Mouse (Mus musculus) ZHBTc4 (cell line): Measurements from ENCODE around the gene Uckl1.
A peak's percentile ranks its signal among the peaks of the same experiment; 100 is the strongest.

Experiments
- DNase-seq: peaks from one replicate; pipeline ENCODE4 v3.0.0-alpha.2; 2011; ENCODE audit warnings: low read depth, low spot score

The Uckl1 gene

GRCm38 (mm10) chr2:181572921-181573920, 11.5 kb downstream of the Uckl1 start:
- DNase-seq: no peak

DNA sequence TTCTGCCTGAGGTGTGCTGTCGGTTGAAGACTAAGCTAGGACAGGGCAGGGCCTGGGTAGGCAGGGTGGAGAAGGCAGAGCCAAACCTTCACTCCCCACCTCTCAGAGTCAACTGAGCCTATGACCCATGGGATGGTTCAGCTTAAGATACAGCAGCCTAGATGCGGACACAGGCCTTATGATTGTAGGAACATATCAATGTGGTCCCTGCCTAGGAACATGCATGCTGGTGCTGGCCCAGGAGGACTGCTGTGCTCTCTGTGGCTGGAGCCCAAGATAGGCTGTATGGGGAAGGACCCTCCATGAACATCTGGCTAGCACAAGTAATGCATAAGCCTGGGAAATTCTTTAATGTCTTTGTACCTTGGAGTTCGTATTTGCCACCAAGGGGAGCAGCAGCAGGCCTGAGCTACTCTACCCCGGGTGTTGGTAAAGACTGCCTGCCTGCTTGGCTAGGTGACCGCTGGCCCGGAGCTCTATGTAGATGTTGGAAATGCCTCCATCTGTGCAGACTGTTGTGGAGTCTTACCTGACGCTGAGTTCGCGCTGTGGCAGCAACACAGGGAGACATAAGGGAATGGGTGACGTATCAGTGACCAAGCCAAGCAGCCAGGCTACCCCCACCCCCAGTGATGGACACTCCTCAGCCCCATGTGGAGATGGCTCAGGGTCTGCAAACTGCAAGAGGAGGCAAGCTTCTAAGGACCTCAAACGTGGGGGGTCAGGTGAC, 12.6 kb downstream of the Uckl1 start:
- no peak for DNase-seq

DNA sequence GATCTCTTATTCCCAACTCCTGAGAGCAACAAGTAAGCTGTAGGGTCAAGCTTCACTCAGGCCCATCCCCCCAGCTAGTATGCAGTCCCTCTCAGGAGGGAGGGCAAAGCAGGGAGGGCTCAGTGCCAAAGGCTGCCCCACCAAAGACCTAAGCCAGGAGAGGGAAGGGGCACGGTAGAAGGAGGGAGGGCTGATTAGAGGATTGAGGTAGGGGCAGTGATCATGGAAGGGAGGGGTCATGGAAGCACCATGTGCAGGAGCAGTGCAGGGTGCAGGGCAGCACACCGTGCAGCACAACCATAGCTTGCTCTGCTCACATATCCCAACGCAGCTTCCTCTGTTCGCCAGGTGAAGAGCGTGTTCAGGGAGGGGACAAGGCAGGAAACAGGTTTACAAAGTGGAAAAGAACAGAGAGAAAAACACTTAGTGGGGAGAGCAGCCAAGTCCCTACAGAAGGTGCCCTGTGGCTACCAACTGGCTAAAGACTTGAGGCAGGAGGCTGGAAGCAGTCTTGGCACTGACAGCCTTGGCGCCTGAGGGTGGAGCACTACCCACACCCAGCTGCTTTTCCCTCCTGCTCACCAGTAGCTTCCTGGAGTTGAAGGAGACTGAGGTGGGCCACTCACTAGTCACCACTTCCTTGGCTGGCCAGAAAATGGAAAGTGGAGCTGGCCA, 13.6 kb downstream of the Uckl1 start:
- no peak for DNase-seq

GRCm38 (mm10) chr2:181570375-181570774, 14.3 kb downstream of the Uckl1 start:
- DNase-seq: no peak

GRCm38 (mm10) chr2:181569856-181570255, 14.8 kb downstream of the Uckl1 start:
- no peak for DNase-seq

DNA sequence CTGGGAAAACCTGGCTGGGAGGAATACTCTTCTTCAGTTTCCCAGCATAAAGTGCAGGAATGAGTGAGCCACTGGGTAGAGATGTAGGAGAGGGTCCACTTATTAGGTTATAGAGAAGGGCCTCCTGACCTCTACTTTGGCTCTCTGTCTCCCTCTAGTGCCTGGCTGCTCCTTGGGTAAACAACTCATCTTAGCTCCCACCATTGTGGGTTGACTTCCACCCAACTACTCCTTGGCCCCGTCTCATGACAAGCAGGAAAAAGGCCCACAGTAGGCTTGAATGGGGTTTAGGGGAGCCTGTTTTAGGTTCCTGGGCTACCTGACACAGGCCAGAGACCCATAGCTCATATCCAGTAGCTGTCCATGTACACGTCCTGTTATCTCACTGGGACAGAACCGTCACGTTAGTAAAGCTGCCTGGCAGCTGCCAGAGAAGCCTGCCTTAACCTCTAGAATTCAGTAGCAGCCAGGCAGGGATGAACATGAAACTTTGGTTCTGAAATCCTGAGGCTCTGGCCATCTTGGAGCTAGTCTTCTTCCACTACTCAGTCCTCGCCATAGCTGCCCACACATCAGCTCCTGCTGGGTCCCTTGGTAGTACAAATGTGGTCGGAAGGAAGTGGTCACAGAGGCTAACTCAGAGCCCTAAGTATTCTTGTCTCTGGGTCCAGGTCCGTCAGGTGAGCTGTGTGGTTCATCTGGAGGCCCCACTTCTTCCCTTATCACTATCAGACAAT, 16.3 kb downstream of the Uckl1 start:
- DNase-seq: peak; percentile 60

GRCm38 (mm10) chr2:181567338-181567737, 17.4 kb downstream of the Uckl1 start:
- DNase-seq: no peak

DNA sequence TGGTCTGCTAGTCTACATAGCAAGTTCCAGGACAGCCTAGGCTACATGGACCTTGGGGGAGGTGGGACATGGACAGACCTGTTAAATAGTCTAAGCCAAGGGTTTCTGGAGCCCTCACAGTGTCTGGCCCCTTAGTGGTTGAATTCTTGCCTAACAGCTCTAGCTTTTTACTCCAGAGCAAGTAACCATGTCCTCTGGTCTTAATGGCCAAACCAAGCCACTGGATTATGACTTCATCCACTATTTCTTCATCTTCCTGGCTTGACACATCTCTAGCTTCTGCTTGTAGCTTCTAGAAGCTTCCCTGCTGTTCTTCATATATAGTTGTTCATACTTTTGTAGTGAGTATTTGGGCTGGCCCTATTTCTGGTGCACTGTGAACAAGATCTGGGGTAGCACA, 30.9 kb downstream of the Uckl1 start:
- no peak for DNase-seq

DNA sequence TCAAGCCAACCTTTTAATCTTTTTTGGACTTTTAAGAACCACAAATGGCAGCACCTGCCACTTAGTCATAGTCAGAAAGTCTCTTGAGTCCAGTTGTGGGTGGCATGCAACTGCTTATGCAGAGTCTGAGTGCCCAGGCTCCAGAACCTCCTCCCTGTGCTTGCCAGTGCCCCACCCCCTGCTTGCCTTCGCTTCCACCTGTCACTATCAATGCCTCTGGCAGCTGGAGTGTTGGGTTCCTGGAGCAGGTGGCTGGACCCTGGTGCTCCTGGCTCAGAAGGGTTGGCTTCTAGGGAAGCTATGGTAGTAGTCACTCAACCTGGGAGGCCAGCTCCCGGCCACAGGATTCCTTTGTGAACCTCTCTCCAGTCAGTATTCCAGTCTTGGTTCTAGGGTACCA, 34.5 kb downstream of the Uckl1 start:
- DNase-seq: no peak

DNA sequence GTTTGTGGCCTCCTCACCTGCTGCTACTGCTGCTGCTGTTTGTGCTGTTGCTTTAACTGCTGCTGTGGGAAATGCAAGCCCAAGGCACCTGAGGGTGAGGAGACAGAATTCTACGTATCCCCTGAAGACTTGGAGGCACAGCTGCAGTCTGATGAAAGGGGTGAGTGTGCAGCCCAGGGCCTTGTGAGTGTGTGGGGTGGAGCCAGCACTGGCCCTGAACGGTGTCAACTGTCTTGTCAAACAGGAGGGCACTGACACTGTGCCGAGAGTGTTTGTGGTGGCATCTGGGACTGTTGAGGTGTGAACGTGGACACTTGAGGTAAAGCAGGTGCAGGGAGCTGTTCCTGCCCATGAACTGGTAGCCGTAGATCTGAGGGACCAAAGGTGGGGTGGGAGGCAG, 36.0 kb downstream of the Uckl1 start:
- no peak for DNase-seq

GRCm38 (mm10) chr2:181548227-181548626, 36.5 kb downstream of the Uckl1 start:
- DNase-seq: no peak

DNA sequence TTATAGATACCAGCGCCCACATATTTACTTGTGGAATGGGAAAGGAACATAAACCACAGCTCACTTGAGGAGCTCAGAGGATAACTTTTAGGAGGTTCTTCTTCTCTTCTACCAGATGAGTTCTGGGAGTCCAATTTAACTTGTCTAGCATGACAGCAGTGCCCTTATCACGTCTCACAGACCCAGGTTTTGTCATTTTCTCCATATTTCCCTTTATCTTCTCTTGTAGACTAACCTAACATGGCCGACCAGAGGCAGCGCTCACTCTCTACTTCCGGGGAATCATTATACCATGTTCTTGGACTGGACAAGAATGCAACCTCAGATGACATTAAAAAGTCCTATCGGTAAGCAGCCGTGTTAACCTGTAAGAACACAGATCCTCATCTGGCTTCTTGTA, 38.5 kb downstream of the Uckl1 start:
- DNase-seq: no peak

DNA sequence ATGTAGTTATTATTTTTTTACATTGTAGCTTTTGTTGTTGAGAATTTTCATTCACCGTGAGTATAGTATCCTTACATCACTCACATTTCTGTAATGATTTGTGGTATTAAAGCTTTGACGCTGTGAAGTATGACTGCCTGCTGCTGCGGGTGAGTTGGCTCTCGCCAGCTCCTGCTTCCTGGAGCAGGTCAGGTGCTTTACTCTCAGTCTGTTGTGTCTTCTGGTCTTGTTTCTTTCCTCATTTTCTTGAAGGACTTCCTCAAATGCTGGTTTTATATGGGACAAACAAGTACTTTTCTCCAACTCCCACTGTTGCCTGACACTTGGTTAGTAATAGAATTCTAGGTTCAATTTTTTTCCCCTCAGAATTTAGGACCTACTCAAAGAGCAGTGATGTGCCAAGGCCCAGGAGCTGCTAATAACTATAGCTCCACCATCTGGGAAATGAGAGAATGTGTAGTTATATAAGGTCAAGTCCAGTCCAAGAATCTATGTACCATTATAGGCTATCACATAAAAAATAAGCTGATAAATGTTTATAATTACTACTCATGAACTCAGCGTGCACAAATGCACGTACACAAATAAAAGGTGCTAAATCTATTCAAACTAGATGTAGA, 42.8 kb downstream of the Uckl1 start:
- no peak for DNase-seq

- peak; percentile 67 for DNase-seq
Observed at GRCm38 (mm10) chr2:181537444-181538047, 47.1 kb downstream of the Uckl1 start.

GRCm38 (mm10) chr2:181536410-181536809, 48.3 kb downstream of the Uckl1 start:
- DNase-seq: no peak

- DNase-seq: no peak
Observed at GRCm38 (mm10) chr2:181532589-181532988, 52.1 kb downstream of the Uckl1 start.

DNA sequence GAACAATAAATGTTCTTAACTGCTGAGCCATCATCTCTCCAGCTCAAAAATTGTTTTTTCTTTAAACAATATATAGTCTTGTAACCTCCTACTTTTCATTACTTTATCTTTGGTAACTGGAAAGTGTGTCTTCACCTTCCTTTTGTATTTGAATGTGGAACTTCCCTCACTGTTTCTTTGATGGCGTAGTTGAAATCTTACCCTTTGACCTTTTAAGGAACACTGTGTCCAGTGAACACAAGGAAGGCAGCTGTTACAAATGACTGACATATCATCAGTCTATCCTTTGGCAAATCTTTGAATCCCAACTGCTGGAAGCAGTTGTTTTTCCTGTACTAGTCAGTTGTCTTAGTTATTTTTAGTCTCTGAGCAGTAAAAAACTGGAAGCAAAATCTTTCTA, 55.6 kb downstream of the Uckl1 start:
- no peak for DNase-seq

DNA sequence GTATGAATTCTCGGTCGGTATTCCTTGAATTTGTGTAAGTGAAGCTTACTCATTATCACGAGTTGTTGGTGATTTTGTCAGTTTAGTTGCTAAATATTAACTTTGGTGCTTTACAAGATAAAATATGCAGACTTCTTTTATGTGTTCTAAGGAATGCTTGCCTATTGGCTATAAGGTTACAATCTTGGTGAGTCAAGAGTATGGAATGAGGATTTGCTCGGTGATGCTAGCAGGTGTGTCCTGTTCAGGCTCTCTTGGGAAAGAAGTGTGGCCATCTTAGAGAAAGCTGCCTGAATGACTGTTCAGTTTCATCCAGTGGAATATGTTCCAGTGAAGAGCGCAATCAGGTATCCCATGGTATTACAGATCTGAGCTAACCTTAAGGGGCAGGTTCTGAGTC, 59.2 kb downstream of the Uckl1 start:
- no peak for DNase-seq

- DNase-seq: peak; percentile 80
Observed at GRCm38 (mm10) chr2:181522811-181523210, 61.9 kb downstream of the Uckl1 start.

GRCm38 (mm10) chr2:181521491-181521890, 63.2 kb downstream of the Uckl1 start:
- no peak for DNase-seq

DNA sequence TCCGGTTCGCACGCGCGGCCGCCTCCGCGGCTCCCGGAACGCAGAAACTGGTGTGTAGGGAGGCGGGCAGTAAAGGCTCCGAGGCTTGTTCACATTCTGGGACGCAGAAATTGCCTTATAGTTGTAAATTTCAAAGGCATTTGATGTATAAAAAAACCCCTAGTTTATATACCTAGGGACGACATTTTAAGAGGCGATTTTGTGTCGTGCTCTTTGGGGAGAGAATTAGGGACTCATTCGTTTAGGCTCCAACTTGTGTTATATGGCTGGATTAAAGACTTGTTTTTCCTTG, 63.8 kb downstream of the Uckl1 start:
- DNase-seq: no peak
